Mouse (Mus musculus) MEL (cell line): ENCODE results near the gene Aif1l. TPM values are rescaled to one million over a fixed set of nuclear protein-coding genes. Genes with fewer than 3 reads are reported as not detected.
A peak's percentile ranks its signal among the peaks of the same experiment; 100 is the strongest.

Source experiments
- DNase-seq: peaks from one replicate; pipeline ENCODE4 v3.0.0; 2011; ENCODE audit warnings: low read depth, low spot score
- H3K27ac ChIP-seq: 2 replicates; pipeline ENCODE4 v1.5.1; 2012; ENCODE audit warnings: low read depth, mild to moderate bottlenecking, control low read depth, low read length, moderate library complexity; ENCODE audit not compliant: control insufficient read depth
- H3K27me3 ChIP-seq, 2 experiments: fragments of 150-350 bp in 1 of 2; sonication (generic) in 1 of 2; 2 replicates each; pipeline ENCODE4 v1.6.1; 2012; ENCODE audit warnings: low read length in 2 of 2, mild to moderate bottlenecking in 2 of 2, improper control_type of control experiment in 1 of 2, moderate library complexity in 1 of 2; ENCODE audit not compliant: insufficient read depth in 2 of 2, control insufficient read depth in 1 of 2
- H3K36me3 ChIP-seq, 2 experiments: 2 replicates each; pipeline ENCODE4 v1.6.1; 2012 to 2014; ENCODE audit warnings: low read length in 2 of 2, improper control_type of control experiment in 1 of 2, inconsistent platforms in 1 of 2, mild to moderate bottlenecking in 1 of 2; ENCODE audit not compliant: insufficient read depth in 2 of 2, control insufficient read depth in 1 of 2
- H3K4me1 ChIP-seq, 2 experiments: fragments of 150-350 bp in 1 of 2; sonication (generic) in 1 of 2; 2 replicates each; pipeline ENCODE4 v1.6.1; 2012; ENCODE audit warnings: low read length in 2 of 2, improper control_type of control experiment in 1 of 2, mild to moderate bottlenecking in 1 of 2; ENCODE audit not compliant: insufficient read depth in 2 of 2, control insufficient read depth in 1 of 2
- H3K4me3 ChIP-seq, 2 experiments: fragments of 150-350 bp in 1 of 2; sonication (generic) in 1 of 2; 2 replicates each; pipeline ENCODE4 v1.5.1; 2012; ENCODE audit warnings: low read depth in 2 of 2, low read length in 2 of 2, mild to moderate bottlenecking in 2 of 2, moderate library complexity in 2 of 2, control low read depth in 1 of 2, improper control_type of control experiment in 1 of 2; ENCODE audit not compliant: control insufficient read depth in 1 of 2, insufficient read depth in 1 of 2
- H3K79me2 ChIP-seq: 2 replicates; pipeline ENCODE4 v1.6.1; 2012; ENCODE audit warnings: mild to moderate bottlenecking, low read length, moderate library complexity; ENCODE audit not compliant: control insufficient read depth, poor library complexity, insufficient read depth
- H3K9ac ChIP-seq: 2 replicates; pipeline ENCODE4 v1.6.1; 2012; ENCODE audit warnings: low read depth, mild to moderate bottlenecking, control low read depth, low read length, moderate library complexity; ENCODE audit not compliant: control insufficient read depth, poor library complexity, severe bottlenecking
- H3K9me3 ChIP-seq: fragments of 150-350 bp; sonication (generic); replicated peaks from 2 replicates; pipeline ENCODE4 v1.6.1; 2012; ENCODE audit warnings: mild to moderate bottlenecking, low read length, improper control_type of control experiment, moderate library complexity; ENCODE audit not compliant: insufficient read depth
- BHLHE40 ChIP-seq: IDR thresholded peaks from 2 replicates; pipeline ENCODE4 v1.6.1; 2012; ENCODE audit warnings: low read depth, mild to moderate bottlenecking, inconsistent platforms, low read length, improper control_type of control experiment, borderline replicate concordance
- CTCF ChIP-seq, 3 experiments: IDR thresholded peaks in 2 of 3; conservative IDR thresholded peaks in 1 of 3; 2 replicates each; pipeline ENCODE4 v1.5.1; 2011 to 2012; ENCODE audit warnings: low read length in 3 of 3, low read depth in 2 of 3, mild to moderate bottlenecking in 2 of 3, improper control_type of control experiment in 1 of 3, inconsistent platforms in 1 of 3, mixed read lengths in 1 of 3, moderate library complexity in 1 of 3; ENCODE audit not compliant: control insufficient read depth in 1 of 3, insufficient read depth in 1 of 3, poor library complexity in 1 of 3, severe bottlenecking in 1 of 3
- ELF1 ChIP-seq: IDR thresholded peaks from 2 replicates; pipeline ENCODE4 v1.6.1; 2014; ENCODE audit warnings: low read depth, mild to moderate bottlenecking, inconsistent platforms, low read length, improper control_type of control experiment, moderate library complexity
- GATA1 ChIP-seq: IDR thresholded peaks from 2 replicates; pipeline ENCODE4 v1.6.1; 2011; ENCODE audit warnings: low read depth, low read length, improper control_type of control experiment
- HCFC1 ChIP-seq: IDR thresholded peaks from 2 replicates; pipeline ENCODE4 v1.6.1; 2012; ENCODE audit warnings: low read depth, mild to moderate bottlenecking, inconsistent platforms, low read length, improper control_type of control experiment, moderate library complexity
- MAX ChIP-seq: IDR thresholded peaks from 2 replicates; pipeline ENCODE4 v1.6.1; 2011; ENCODE audit warnings: low read length, improper control_type of control experiment
- MAZ ChIP-seq: IDR thresholded peaks from 2 replicates; pipeline ENCODE4 v1.6.1; 2012; ENCODE audit warnings: low read depth, mild to moderate bottlenecking, inconsistent platforms, low read length, improper control_type of control experiment
- MYB ChIP-seq: IDR thresholded peaks from 2 replicates; pipeline ENCODE4 v1.6.1; 2011; ENCODE audit warnings: mild to moderate bottlenecking, low read depth, low read length, improper control_type of control experiment
- NELFE ChIP-seq: IDR thresholded peaks from 2 replicates; pipeline ENCODE4 v1.6.1; 2011; ENCODE audit warnings: low read depth, low read length, improper control_type of control experiment
- POLR2AphosphoS2 ChIP-seq: IDR thresholded peaks from 2 replicates; pipeline ENCODE4 v1.6.1; 2011; ENCODE audit warnings: low read length, improper control_type of control experiment
- RAD21 ChIP-seq: IDR thresholded peaks from 2 replicates; pipeline ENCODE4 v1.6.1; 2011; ENCODE audit warnings: mild to moderate bottlenecking, low read depth, low read length, improper control_type of control experiment
- SIN3A ChIP-seq: IDR thresholded peaks from 2 replicates; pipeline ENCODE4 v1.6.1; 2012; ENCODE audit warnings: low read length, improper control_type of control experiment, inconsistent platforms
- SMC3 ChIP-seq: IDR thresholded peaks from 2 replicates; pipeline ENCODE4 v1.6.1; 2011; ENCODE audit warnings: low read depth, low read length, improper control_type of control experiment
- TAL1 ChIP-seq: IDR thresholded peaks from 2 replicates; pipeline ENCODE4 v1.6.1; 2012; ENCODE audit warnings: mild to moderate bottlenecking, inconsistent platforms, low read length, moderate library complexity, mixed read lengths
- USF2 ChIP-seq, 2 experiments: IDR thresholded peaks; 2 replicates each; pipeline ENCODE4 v1.6.1; 2011 to 2012; ENCODE audit warnings: improper control_type of control experiment in 2 of 2, low read length in 2 of 2, borderline replicate concordance in 1 of 2, inconsistent platforms in 1 of 2, low read depth in 1 of 2, mild to moderate bottlenecking in 1 of 2; ENCODE audit not compliant: insufficient read depth in 1 of 2
- ZC3H11A ChIP-seq: IDR thresholded peaks from 2 replicates; pipeline ENCODE4 v1.6.1; 2012; ENCODE audit warnings: low read depth, mild to moderate bottlenecking, inconsistent platforms, low read length, improper control_type of control experiment
- ZKSCAN1 ChIP-seq: IDR thresholded peaks from 2 replicates; pipeline ENCODE4 v1.6.1; 2012; ENCODE audit warnings: low read depth, mild to moderate bottlenecking, inconsistent platforms, low read length, improper control_type of control experiment, moderate library complexity
- polyA plus RNA-seq, 2 experiments: library from polyadenylated mRNA; stranded (reverse) in 1 of 2; unstranded in 1 of 2; fragments of >175 nt in 1 of 2; fragments of >200 nt in 1 of 2; gene quantifications; 2 replicates each; pipeline versions ENCODE4 v1.2.1 to v1.2.4; 2012; ENCODE audit warnings: low replicate concordance in 2 of 2, low read depth in 1 of 2; ENCODE audit not compliant: insufficient read length in 2 of 2, insufficient read depth in 1 of 2, missing spikeins in 1 of 2
- total RNA-seq: library from RNA; depleted of rRNA; stranded (reverse); fragments of 300-350 nt; gene quantifications from 2 replicates; pipeline ENCODE4 v1.2.3, GENCODE M21; 2012

Gene Aif1l
- total and polyA plus RNA-seq, 3 experiments: 0.69 to 1.9 TPM; not detected in 1

DNA sequence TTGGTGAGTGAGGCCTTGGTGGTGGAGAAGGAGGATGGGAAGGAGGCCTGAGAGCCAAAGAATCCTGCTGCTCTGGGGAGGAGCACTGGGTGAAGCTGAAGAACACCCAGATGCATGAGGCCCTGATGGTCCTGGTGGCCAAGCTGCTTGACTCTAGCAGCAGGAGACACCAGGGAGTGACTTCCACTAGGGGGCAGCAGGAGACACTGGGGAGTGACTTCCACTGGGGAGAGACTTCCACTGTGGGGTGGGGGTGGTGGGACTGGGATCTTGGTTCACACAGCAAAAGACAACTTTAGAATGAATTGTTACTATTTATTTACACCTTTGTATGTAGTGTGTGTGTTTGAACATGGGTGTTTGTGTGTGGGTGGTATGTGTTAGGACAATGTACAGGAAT is 15.2 kb downstream of the Aif1l start:
- Histone ChIP-seq H3K4me1 (0 out of 4 replicates have a peak, but pooled peaks cover 0 to under 1% of the 10 kb centered on the region in 2 experiments), H3K9ac (no peak overlapping the region), H3K27me3 (peaks cover 0 to 4% of the 10 kb centered on the region in 2 experiments; a peak in 2 of 4 replicates), H3K9me3 (no peaks in the 10 kb centered on the region), H3K4me3 (no peak overlapping the region), H3K36me3 (no peaks in the 10 kb centered on the region), H3K79me2 (no peaks in the 10 kb centered on the region), H3K27ac (no peak overlapping the region)
- no peak for TF ChIP-seq ELF1
- peak; percentile 83 for TF ChIP-seq SMC3
- peak; percentile 86 to 89 (median 89) for TF ChIP-seq CTCF (IDR thresholded peaks at IDR 0.05 in 2 of 3, conservative IDR thresholded peaks at IDR 0.05 in 1 of 3; ENCODE audit: control insufficient read depth in 1 of 3, insufficient read depth in 1 of 3, low read depth in 2 of 3, low read length in 3 of 3, poor library complexity in 1 of 3, severe bottlenecking in 1 of 3)
- TF ChIP-seq TAL1: no peak
- peak; percentile 57; the same call in 1 of the 2 replicates for TF ChIP-seq ZC3H11A
- peak; percentile 64 for TF ChIP-seq RAD21
- no peak for TF ChIP-seq NELFE
- TF ChIP-seq MAZ: 0 out of 2 replicates have a peak, but pooled peaks have one; percentile 31
- DNase-seq: peak; percentile 70

DNA sequence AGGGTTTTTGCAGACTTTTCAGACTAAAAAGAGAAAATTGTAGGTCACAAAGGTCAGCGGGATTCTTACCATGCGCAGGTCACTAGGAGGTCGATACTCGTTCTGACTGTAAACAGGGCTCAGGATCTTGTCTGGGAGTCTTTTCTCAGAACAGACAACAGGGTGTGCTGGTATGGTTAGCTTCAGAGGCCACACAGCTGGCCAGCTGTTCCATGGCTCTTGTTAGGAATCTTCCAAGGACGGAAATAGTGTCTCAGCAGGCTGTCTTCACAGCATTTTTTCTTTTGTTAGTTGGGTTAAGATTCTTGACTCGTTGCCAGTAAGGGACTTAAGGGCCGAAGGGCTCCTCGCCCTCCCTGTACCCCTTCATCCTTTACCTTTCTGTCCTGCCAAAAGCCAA is 16.9 kb downstream of the Aif1l start:
- H3K9ac ChIP-seq: no peak overlapping the region
- H3K27ac ChIP-seq: no peak overlapping the region
- H3K36me3 ChIP-seq: no peaks in the 10 kb centered on the region
- no peak overlapping the region for H3K4me3 ChIP-seq
- no peaks in the 10 kb centered on the region for H3K4me1 ChIP-seq
- no peaks in the 10 kb centered on the region for H3K9me3 ChIP-seq
- TF ChIP-seq SIN3A: no peak
- TF ChIP-seq POLR2AphosphoS2: no peak
- TF ChIP-seq MYB: no peak
- TF ChIP-seq MAZ: no peak
- no peak for TF ChIP-seq GATA1
- no peaks in the 10 kb centered on the region for H3K79me2 ChIP-seq
- DNase-seq: no peak
- H3K27me3 ChIP-seq: peaks cover 0 to 4% of the 10 kb centered on the region in 2 experiments; a peak in 3 of 4 replicates

GRCm38 (mm10) chr2:31972589-31972988 is 22.6 kb downstream of the Aif1l start:
- TF ChIP-seq ZC3H11A (no peak), ZKSCAN1 (no peak), HCFC1 (no peak), MAX (no peak), BHLHE40 (no peak), USF2 (IDR thresholded peaks at IDR 0.05; ENCODE audit: borderline replicate concordance in 1 of 2, insufficient read depth in 1 of 2, low read depth in 1 of 2, low read length in 2 of 2) (no peak), CTCF (IDR thresholded peaks at IDR 0.05 in 2 of 3, conservative IDR thresholded peaks at IDR 0.05 in 1 of 3; ENCODE audit: control insufficient read depth in 1 of 3, insufficient read depth in 1 of 3, low read depth in 2 of 3, low read length in 3 of 3, poor library complexity in 1 of 3, severe bottlenecking in 1 of 3) (no peak), NELFE (no peak), ELF1 (no peak)
- TF ChIP-seq, all 39 proteins: peak for 0
- H3K79me2 ChIP-seq: peaks cover 20% of the 10 kb centered on the region
- DNase-seq: no peak
- H3K9ac ChIP-seq: no peak overlapping the region
- H3K4me3 ChIP-seq: no peak overlapping the region
- peaks cover 0 to 2% of the 10 kb centered on the region in 2 experiments; a peak in 2 of 4 replicates for H3K27me3 ChIP-seq
- peaks cover 4 to 10% of the 10 kb centered on the region in 2 experiments; a peak in 3 of 4 replicates for H3K36me3 ChIP-seq
- H3K9me3 ChIP-seq: no peaks in the 10 kb centered on the region
- H3K4me1 ChIP-seq: peaks cover 0 to 8% of the 10 kb centered on the region in 2 experiments; a peak in 2 of 4 replicates
- no peak overlapping the region for H3K27ac ChIP-seq
